Mouse (Mus musculus) heart, adult 9 months (tissue): Measurements from ENCODE around the gene Srpk1.

Source experiments
- DNase-seq, 2 experiments: peaks; one replicate each; pipeline ENCODE4 v3.0.0; 2022; ENCODE audit warnings: low spot score in 2 of 2

Gene Srpk1

GRCm38 (mm10) chr17:28622300-28622759, at the start of gene Srpk1:
Gene Srpk1 (minus strand): TSS chr17:28622709.
- DNase-seq = peak; percentile 88

GRCm38 (mm10) chr17:28659564-28659963, 37.1 kb upstream of the Srpk1 start:
- no peak for DNase-seq

GRCm38 (mm10) chr17:28657936-28658335, 35.4 kb upstream of the Srpk1 start:
- DNase-seq = no peak

GRCm38 (mm10) chr17:28650268-28650667, 27.8 kb upstream of the Srpk1 start:
- no peak for DNase-seq

- DNase-seq = no peak
These were observed 26.3 kb upstream of the Srpk1 start for GRCm38 (mm10) chr17:28648607-28649370.

GRCm38 (mm10) chr17:28646221-28646620, 23.7 kb upstream of the Srpk1 start:
- no peak for DNase-seq

GRCm38 (mm10) chr17:28644112-28644511, 21.6 kb upstream of the Srpk1 start:
- DNase-seq = no peak

- DNase-seq = no peak
These were observed 21.2 kb upstream of the Srpk1 start for GRCm38 (mm10) chr17:28643697-28644096.

- no peak for DNase-seq
These were observed 17.6 kb upstream of the Srpk1 start for GRCm38 (mm10) chr17:28640113-28640512.

GRCm38 (mm10) chr17:28637711-28638690, 15.5 kb upstream of the Srpk1 start:
- peak in 1 of 2 experiments; percentile 7 for DNase-seq

GRCm38 (mm10) chr17:28635842-28636241, 13.3 kb upstream of the Srpk1 start:
- DNase-seq = no peak

GRCm38 (mm10) chr17:28629125-28629524, 6.6 kb upstream of the Srpk1 start:
- no peak for DNase-seq

- no peak for DNase-seq
These were observed 6.0 kb upstream of the Srpk1 start for GRCm38 (mm10) chr17:28628248-28629124.

- no peak for DNase-seq
These were observed 4.4 kb upstream of the Srpk1 start for GRCm38 (mm10) chr17:28626937-28627336.

- no peak for DNase-seq
These were observed 2.8 kb upstream of the Srpk1 start for GRCm38 (mm10) chr17:28625327-28625726.

- DNase-seq = no peak
These were observed 2.3 kb upstream of the Srpk1 start for GRCm38 (mm10) chr17:28624841-28625240.

- peak; percentile 38 to 51 for DNase-seq
These were observed 869 bp downstream of the Srpk1 start for GRCm38 (mm10) chr17:28621381-28622299.

- no peak for DNase-seq
These were observed 3.7 kb downstream of the Srpk1 start for GRCm38 (mm10) chr17:28618775-28619174.

- no peak for DNase-seq
These were observed 4.4 kb downstream of the Srpk1 start for GRCm38 (mm10) chr17:28618124-28618523.

- no peak for DNase-seq
These were observed 4.9 kb downstream of the Srpk1 start for GRCm38 (mm10) chr17:28617636-28618035.
